Mouse (Mus musculus) stomach, embryonic 16.5 days (tissue): Measurements from ENCODE around the gene Btbd9. TPM values are rescaled to one million over a fixed set of nuclear protein-coding genes. Genes with fewer than 3 reads are reported as not detected.

Experiments used
- ATAC-seq: fragments of 200-750 bp; cut with Nextera tagmentation; 2 replicates; pipeline ENCODE4 v1.8.0; 2017; ENCODE audit warnings: moderate number of reproducible peaks, moderate TSS enrichment; ENCODE audit not compliant: insufficient read depth, low FRiP score
- H3K27ac ChIP-seq: fragments of 300-500 bp; sonication (generic); 2 replicates; pipeline ENCODE4 v1.5.1; 2014; ENCODE audit warnings: low read length
- H3K27me3 ChIP-seq: fragments of 300-500 bp; sonication (generic); 2 replicates; pipeline ENCODE4 v1.6.1; 2014; ENCODE audit warnings: low read length, control low read depth, mixed read lengths; ENCODE audit not compliant: control insufficient read depth, insufficient read depth
- H3K36me3 ChIP-seq: fragments of 300-500 bp; sonication (generic); 2 replicates; pipeline ENCODE4 v1.6.1; 2014; ENCODE audit warnings: low read length; ENCODE audit not compliant: control insufficient read depth, insufficient read depth
- H3K4me1 ChIP-seq: fragments of 300-500 bp; sonication (generic); 2 replicates; pipeline ENCODE4 v1.6.1; 2014; ENCODE audit warnings: low read length, control low read depth, mixed read lengths; ENCODE audit not compliant: control insufficient read depth, insufficient read depth
- H3K4me2 ChIP-seq: fragments of 300-500 bp; sonication (generic); 2 replicates; pipeline ENCODE4 v1.6.1; 2014; ENCODE audit warnings: low read depth, low read length, mixed read lengths
- H3K4me3 ChIP-seq: fragments of 300-500 bp; sonication (generic); replicated peaks from 2 replicates; pipeline ENCODE4 v1.5.1; 2014; ENCODE audit warnings: mild to moderate bottlenecking, low read length
- H3K9ac ChIP-seq: fragments of 300-500 bp; sonication (generic); 2 replicates; pipeline ENCODE4 v1.6.1; 2014; ENCODE audit warnings: low read length
- H3K9me3 ChIP-seq: fragments of 300-500 bp; sonication (generic); replicated peaks from 2 replicates; pipeline ENCODE4 v1.6.1; 2016; ENCODE audit warnings: low read length, control low read depth; ENCODE audit not compliant: control insufficient read depth
- WGBS: fragments of 180-500 bp; shearing (Covaris S2); extraction: QIAGEN DNeasy Blood & Tissue Kit; methylation state at CpG from one replicate; pipeline ENCODE4 v1.1.7; 2014; 5-methylcytosine and 5-hydroxymethylcytosine counted together
- polyA plus RNA-seq: library from polyadenylated mRNA; unstranded; fragments of >200 nt; fragmentation: Nextera tagmentation; extraction: Ambion mirVana; gene quantifications from 2 replicates; pipeline ENCODE4 v1.2.1, GENCODE M21; 2015

Gene Btbd9
- polyA plus RNA-seq, 1 experiment from 2014 or later: 51.6 TPM

DNA sequence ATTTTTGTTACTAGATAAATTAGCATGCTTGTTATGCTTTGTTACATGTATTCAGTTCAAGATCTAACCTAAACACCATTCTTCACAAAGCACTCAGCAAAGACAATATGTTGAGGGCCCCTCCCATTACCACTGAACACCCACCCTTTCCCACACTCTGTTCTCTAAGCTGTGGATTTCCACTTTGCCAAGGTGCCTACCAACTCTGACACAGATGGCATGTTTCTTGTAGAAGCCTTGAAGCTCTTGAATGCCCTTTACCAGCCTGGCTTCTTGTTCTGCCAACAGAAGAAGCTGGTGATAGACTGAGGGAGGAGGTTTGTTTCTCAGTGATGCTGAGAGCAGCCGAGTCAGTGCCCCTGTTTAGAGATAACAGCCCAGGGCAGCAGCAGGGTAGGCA, 256.0 kb downstream of the Btbd9 start:
- Histone ChIP-seq H3K36me3 (no peaks in the 10 kb centered on the region), H3K9me3 (no peaks in the 10 kb centered on the region), H3K27ac (no peak overlapping the region), H3K27me3 (no peaks in the 10 kb centered on the region), H3K4me1 (no peaks in the 10 kb centered on the region), H3K4me2 (no peak overlapping the region), H3K4me3 (no peak overlapping the region), H3K9ac (no peak overlapping the region)
- no peak for ATAC-seq
- WGBS: 57% methylated on average over 1 of the region's 1 CpGs

- WGBS: 65% methylated on average over 4 of the region's 4 CpGs
- H3K9ac ChIP-seq: no peak overlapping the region
- no peak for ATAC-seq
- H3K4me3 ChIP-seq: no peak overlapping the region
- H3K4me2 ChIP-seq: no peak overlapping the region
- no peaks in the 10 kb centered on the region for H3K27me3 ChIP-seq
- no peaks in the 10 kb centered on the region for H3K36me3 ChIP-seq
- no peak overlapping the region for H3K27ac ChIP-seq
- H3K9me3 ChIP-seq: no peaks in the 10 kb centered on the region
- H3K4me1 ChIP-seq: no peaks in the 10 kb centered on the region
Observed at GRCm38 (mm10) chr17:30312688-30313087, 263.6 kb downstream of the Btbd9 start.

- no peak overlapping the region for H3K27ac ChIP-seq
- WGBS: 74% methylated on average over 4 of the region's 4 CpGs
- H3K4me3 ChIP-seq: no peak overlapping the region
- H3K4me1 ChIP-seq: no peaks in the 10 kb centered on the region
- H3K36me3 ChIP-seq: no peaks in the 10 kb centered on the region
- H3K27me3 ChIP-seq: no peaks in the 10 kb centered on the region
- no peak for ATAC-seq
- no peak overlapping the region for H3K9ac ChIP-seq
- H3K4me2 ChIP-seq: no peak overlapping the region
- no peaks in the 10 kb centered on the region for H3K9me3 ChIP-seq
Observed at GRCm38 (mm10) chr17:30309627-30310026, 266.7 kb downstream of the Btbd9 start.

GRCm38 (mm10) chr17:30308889-30309288, 267.4 kb downstream of the Btbd9 start:
- 60% methylated on average over 4 of the region's 4 CpGs for WGBS
- Histone ChIP-seq H3K9ac (no peak overlapping the region), H3K4me3 (no peak overlapping the region), H3K9me3 (no peaks in the 10 kb centered on the region), H3K4me2 (no peak overlapping the region), H3K27ac (no peak overlapping the region), H3K36me3 (no peaks in the 10 kb centered on the region), H3K4me1 (no peaks in the 10 kb centered on the region), H3K27me3 (no peaks in the 10 kb centered on the region)
- no peak for ATAC-seq

DNA sequence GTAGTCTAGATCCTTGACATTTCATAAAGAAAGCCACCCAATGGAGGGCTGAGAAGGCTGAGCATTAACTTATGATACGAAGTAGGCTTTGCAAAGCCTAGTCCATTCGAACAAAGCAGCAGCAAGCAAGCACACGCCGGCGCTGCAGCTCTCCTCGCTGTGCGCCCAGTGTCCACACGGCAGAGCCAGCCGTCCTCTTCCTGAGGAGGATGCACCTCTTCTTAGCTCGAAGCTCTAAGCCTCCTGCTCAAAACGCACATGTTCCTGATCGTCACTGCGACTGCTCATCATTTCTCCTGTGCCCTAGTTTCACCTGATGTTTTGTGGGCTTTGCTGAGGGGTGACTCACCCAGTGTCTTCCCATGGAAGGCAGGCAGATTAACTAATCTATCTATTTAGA, 268.0 kb downstream of the Btbd9 start:
- H3K36me3 ChIP-seq: no peaks in the 10 kb centered on the region
- H3K4me1 ChIP-seq: no peaks in the 10 kb centered on the region
- no peak overlapping the region for H3K9ac ChIP-seq
- H3K27me3 ChIP-seq: no peaks in the 10 kb centered on the region
- WGBS: 82% methylated on average over 13 of the region's 13 CpGs
- no peak overlapping the region for H3K4me3 ChIP-seq
- no peak overlapping the region for H3K4me2 ChIP-seq
- no peak for ATAC-seq
- no peak overlapping the region for H3K27ac ChIP-seq
- no peaks in the 10 kb centered on the region for H3K9me3 ChIP-seq

DNA sequence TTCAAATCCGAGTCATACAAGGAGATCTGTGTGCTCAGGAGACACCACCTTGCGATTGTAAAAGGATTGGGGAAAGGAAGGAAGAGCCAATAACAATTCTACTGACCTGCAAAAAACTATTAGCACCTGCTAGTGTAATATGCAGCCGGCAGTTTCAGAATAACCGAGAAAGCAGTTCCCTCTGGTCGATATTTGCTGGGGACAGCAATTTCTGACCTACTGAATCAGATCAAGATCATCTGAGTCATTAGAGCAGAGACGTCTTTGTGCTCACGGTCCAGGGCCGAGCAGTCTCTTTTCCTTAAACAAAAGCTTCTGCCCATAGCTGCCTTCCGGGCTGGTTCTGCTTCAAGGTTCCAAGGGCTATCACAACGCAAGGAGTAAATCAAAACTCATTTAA, 269.1 kb downstream of the Btbd9 start:
- ATAC-seq: no peak
- Histone ChIP-seq H3K9ac (no peak overlapping the region), H3K4me2 (no peak overlapping the region), H3K36me3 (no peaks in the 10 kb centered on the region), H3K4me1 (no peaks in the 10 kb centered on the region), H3K27ac (no peak overlapping the region), H3K9me3 (no peaks in the 10 kb centered on the region), H3K27me3 (no peaks in the 10 kb centered on the region), H3K4me3 (no peak overlapping the region)
- 64% methylated on average over 10 of the region's 10 CpGs for WGBS

DNA sequence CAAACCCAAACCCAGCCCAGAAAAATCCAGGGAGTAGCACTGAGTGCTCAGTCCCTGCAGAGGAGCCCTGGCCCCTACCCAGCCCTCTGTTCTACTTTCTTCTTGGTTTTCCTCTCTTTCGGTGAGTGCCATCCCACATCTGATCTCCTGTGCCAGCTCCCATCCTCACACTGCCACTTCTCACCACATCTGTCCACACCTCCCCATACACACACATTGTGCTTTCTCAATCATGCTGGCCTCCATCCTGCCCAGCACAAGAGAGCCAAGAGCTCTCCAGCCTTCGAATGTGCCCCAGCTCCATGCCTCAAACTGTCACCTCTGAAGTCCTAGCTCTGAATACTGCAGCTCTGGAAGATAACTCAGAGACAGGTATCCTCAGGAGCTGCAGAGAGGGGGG, 271.5 kb downstream of the Btbd9 start:
- H3K9me3 ChIP-seq: no peaks in the 10 kb centered on the region
- H3K36me3 ChIP-seq: no peaks in the 10 kb centered on the region
- no peaks in the 10 kb centered on the region for H3K27me3 ChIP-seq
- H3K4me3 ChIP-seq: no peak overlapping the region
- WGBS: 70% methylated on average over 2 of the region's 2 CpGs
- H3K27ac ChIP-seq: no peak overlapping the region
- H3K4me2 ChIP-seq: no peak overlapping the region
- no peak for ATAC-seq
- H3K4me1 ChIP-seq: no peaks in the 10 kb centered on the region
- H3K9ac ChIP-seq: no peak overlapping the region

GRCm38 (mm10) chr17:30301338-30301737, 274.9 kb downstream of the Btbd9 start:
- H3K9me3 ChIP-seq: no peaks in the 10 kb centered on the region
- H3K4me2 ChIP-seq: no peak overlapping the region
- no peak overlapping the region for H3K9ac ChIP-seq
- ATAC-seq: no peak
- H3K27ac ChIP-seq: no peak overlapping the region
- H3K4me1 ChIP-seq: no peaks in the 10 kb centered on the region
- no peaks in the 10 kb centered on the region for H3K27me3 ChIP-seq
- 47% methylated on average over 2 of the region's 2 CpGs for WGBS
- no peaks in the 10 kb centered on the region for H3K36me3 ChIP-seq
- H3K4me3 ChIP-seq: no peak overlapping the region

DNA sequence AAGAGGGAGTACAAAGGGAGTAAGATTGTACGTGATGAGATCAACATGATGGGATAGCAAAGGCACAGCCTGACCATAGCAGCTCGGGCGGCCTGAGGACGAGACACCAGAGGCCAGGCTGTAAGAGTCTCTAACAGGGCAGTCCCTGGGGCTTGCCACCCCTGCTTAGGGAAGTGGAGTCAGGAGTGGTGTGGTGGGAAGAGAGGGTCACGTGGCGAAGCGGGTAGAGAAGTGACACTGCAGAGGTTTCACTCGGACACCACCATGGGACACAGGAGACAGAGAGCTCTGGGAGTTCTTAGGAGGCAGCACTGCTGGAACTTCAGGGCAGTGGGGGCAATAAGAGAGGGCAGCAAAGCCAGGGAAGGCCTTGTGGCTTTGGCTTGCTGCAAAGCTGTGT, 278.9 kb downstream of the Btbd9 start:
- H3K27me3 ChIP-seq: no peaks in the 10 kb centered on the region
- no peaks in the 10 kb centered on the region for H3K9me3 ChIP-seq
- WGBS: 97% methylated on average over 8 of the region's 8 CpGs
- ATAC-seq: no peak
- no peak overlapping the region for H3K9ac ChIP-seq
- no peak overlapping the region for H3K27ac ChIP-seq
- no peak overlapping the region for H3K4me2 ChIP-seq
- no peak overlapping the region for H3K4me3 ChIP-seq
- H3K36me3 ChIP-seq: no peaks in the 10 kb centered on the region
- H3K4me1 ChIP-seq: no peaks in the 10 kb centered on the region

DNA sequence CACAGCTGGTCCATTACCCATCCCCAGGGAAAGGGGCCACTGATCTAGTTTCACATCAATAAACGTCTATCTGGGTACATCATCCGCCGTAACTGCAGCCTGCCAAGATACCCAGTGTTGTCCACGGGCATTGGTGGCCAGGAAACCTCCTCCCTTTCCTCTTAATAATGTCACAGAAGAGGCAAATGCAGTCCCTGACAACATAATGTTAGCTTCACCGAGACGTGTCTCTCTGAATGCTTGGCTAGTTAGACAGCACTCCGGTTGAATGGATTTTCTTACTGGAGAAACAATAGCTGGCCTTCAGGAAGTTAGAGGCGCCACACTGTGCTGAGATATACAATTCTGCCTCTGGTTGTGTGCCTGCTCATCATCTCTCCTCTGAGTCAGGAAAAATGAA, 280.2 kb downstream of the Btbd9 start:
- Histone ChIP-seq H3K4me1 (no peaks in the 10 kb centered on the region), H3K27ac (no peak overlapping the region), H3K4me3 (no peak overlapping the region), H3K27me3 (no peaks in the 10 kb centered on the region), H3K9ac (no peak overlapping the region), H3K36me3 (no peaks in the 10 kb centered on the region), H3K9me3 (no peaks in the 10 kb centered on the region), H3K4me2 (no peak overlapping the region)
- WGBS: 65% methylated on average over 8 of the region's 8 CpGs
- ATAC-seq: no peak
